Mouse (Mus musculus) thymus, adult 2 months (tissue): ENCODE results near the gene Ccdc182. TPM values are rescaled to one million over a fixed set of nuclear protein-coding genes. Genes with fewer than 3 reads are reported as not detected.

Experiments
- DNase-seq: peaks from one replicate; pipeline ENCODE4 v3.0.0; 2021
- H3K27ac ChIP-seq: fragments of 200-500 bp; 2 replicates; pipeline ENCODE4 v1.5.1; 2012; ENCODE audit warnings: low read length, control low read depth; ENCODE audit not compliant: control insufficient read depth, insufficient read depth
- H3K27me3 ChIP-seq: fragments of 200-500 bp; 2 replicates; pipeline ENCODE4 v1.6.1; 2012; ENCODE audit warnings: mild to moderate bottlenecking, low read length, moderate library complexity, mixed read lengths; ENCODE audit not compliant: control insufficient read depth, insufficient read depth
- H3K36me3 ChIP-seq: fragments of 200-500 bp; 2 replicates; pipeline ENCODE4 v1.6.1; 2012; ENCODE audit warnings: mild to moderate bottlenecking, low read length, moderate library complexity; ENCODE audit not compliant: control insufficient read depth, insufficient read depth
- H3K4me1 ChIP-seq: fragments of 200-500 bp; replicated peaks from 2 replicates; pipeline ENCODE4 v1.6.1; 2012; ENCODE audit warnings: low read length; ENCODE audit not compliant: control insufficient read depth, insufficient read depth
- H3K4me3 ChIP-seq: fragments of 200-500 bp; 2 replicates; pipeline ENCODE4 v1.5.1; 2012; ENCODE audit warnings: mild to moderate bottlenecking, low read length, control low read depth, moderate library complexity; ENCODE audit not compliant: control insufficient read depth, insufficient read depth
- CTCF ChIP-seq: fragments of 200-500 bp; IDR thresholded peaks from 2 replicates; pipeline ENCODE4 v1.5.1; 2012; ENCODE audit warnings: mild to moderate bottlenecking, control low read depth, low read length, moderate library complexity, borderline replicate concordance; ENCODE audit not compliant: control insufficient read depth, poor library complexity, insufficient read depth; ENCODE audit errors: extremely low read depth
- POLR2A ChIP-seq: fragments of 200-500 bp; IDR thresholded peaks from 2 replicates; pipeline ENCODE4 v1.6.1; 2012; ENCODE audit warnings: mild to moderate bottlenecking, low read length, control low read depth, moderate library complexity; ENCODE audit not compliant: control insufficient read depth, poor library complexity, insufficient read depth; ENCODE audit errors: extremely low read depth
- WGBS: fragments of 180-500 bp; shearing (Covaris S2); methylation state at CpG from one replicate; pipeline ENCODE4 v1.1.7; 2018; 5-methylcytosine and 5-hydroxymethylcytosine counted together
- polyA plus RNA-seq: library from polyadenylated mRNA; depleted of rRNA; stranded (reverse); fragments of >200 nt; gene quantifications from 2 replicates; pipeline ENCODE4 v1.2.3, GENCODE M21; 2012

Gene Ccdc182
- polyA plus RNA-seq, 1 experiment: not detected

DNA sequence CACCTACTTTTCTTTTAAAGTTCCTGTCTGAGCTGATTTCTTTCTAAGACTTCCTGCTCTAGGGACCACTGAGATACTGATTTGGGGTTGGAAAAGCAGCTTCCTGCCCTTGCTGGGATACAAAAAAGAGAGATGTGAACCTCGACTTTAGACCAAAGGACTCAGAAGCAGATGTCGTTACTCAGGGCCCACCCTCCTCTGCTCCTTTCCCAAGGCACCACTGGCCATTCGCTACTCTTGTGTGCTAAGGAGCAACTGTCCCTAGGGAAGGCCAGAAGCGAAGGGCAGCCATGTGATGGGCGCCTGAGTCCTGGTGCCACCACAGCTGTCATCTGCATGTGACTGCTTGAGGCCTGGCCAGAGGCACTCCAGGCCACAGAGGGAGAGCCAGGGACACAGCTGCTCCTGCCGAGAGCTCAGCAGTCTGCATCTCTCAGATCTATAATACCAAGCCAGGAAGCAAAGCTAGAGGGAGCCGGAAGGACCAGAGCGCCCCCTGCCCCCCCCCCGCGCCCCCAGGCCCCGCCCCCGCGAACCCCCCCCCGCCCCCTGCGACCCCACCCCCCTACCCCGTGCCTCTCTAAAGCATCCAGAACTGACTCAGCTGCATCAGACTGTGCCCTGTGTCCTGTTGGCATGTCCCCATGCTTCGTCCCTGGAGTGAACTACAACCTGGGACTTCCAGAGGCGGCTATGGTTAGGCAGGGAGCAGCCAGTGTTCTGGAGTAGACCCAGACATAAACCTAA lies 40.9 kb upstream of the Ccdc182 start:
- 35% methylated on average over 18 of the region's 18 CpGs for WGBS
- TF ChIP-seq CTCF (no peak), POLR2A (no peak)
- Histone ChIP-seq H3K4me1 (peaks cover 7% of the 10 kb centered on the region), H3K27me3 (no peaks in the 10 kb centered on the region), H3K4me3 (no peak overlapping the region), H3K27ac (no peak overlapping the region), H3K36me3 (no peaks in the 10 kb centered on the region)
- no peak for DNase-seq

GRCm38 (mm10) chr11:88253514-88254167 lies 40.2 kb upstream of the Ccdc182 start:
- Histone ChIP-seq H3K27ac (no peak overlapping the region), H3K36me3 (no peaks in the 10 kb centered on the region), H3K4me3 (no peak overlapping the region), H3K4me1 (peaks cover 7% of the 10 kb centered on the region), H3K27me3 (no peaks in the 10 kb centered on the region)
- WGBS: 94% methylated on average over 7 of the region's 7 CpGs
- TF ChIP-seq CTCF: no peak
- no peak for TF ChIP-seq POLR2A
- no peak for DNase-seq

GRCm38 (mm10) chr11:88257700-88258099 lies 36.2 kb upstream of the Ccdc182 start:
- TF ChIP-seq POLR2A (no peak), CTCF (no peak)
- H3K4me1 ChIP-seq: peaks cover 3% of the 10 kb centered on the region
- 79% methylated on average over 4 of the region's 4 CpGs for WGBS
- H3K4me3 ChIP-seq: no peak overlapping the region
- H3K36me3 ChIP-seq: no peaks in the 10 kb centered on the region
- no peak overlapping the region for H3K27ac ChIP-seq
- DNase-seq: no peak
- no peaks in the 10 kb centered on the region for H3K27me3 ChIP-seq

- Histone ChIP-seq H3K4me3 (no peak overlapping the region), H3K4me1 (no peaks in the 10 kb centered on the region), H3K27ac (no peak overlapping the region), H3K27me3 (no peaks in the 10 kb centered on the region), H3K36me3 (no peaks in the 10 kb centered on the region)
- WGBS: 89% methylated on average over 4 of the region's 4 CpGs
- DNase-seq: no peak
- no peak for TF ChIP-seq POLR2A
- TF ChIP-seq CTCF: no peak
Observed at GRCm38 (mm10) chr11:88258212-88258611, 35.6 kb upstream of the Ccdc182 start.

DNA sequence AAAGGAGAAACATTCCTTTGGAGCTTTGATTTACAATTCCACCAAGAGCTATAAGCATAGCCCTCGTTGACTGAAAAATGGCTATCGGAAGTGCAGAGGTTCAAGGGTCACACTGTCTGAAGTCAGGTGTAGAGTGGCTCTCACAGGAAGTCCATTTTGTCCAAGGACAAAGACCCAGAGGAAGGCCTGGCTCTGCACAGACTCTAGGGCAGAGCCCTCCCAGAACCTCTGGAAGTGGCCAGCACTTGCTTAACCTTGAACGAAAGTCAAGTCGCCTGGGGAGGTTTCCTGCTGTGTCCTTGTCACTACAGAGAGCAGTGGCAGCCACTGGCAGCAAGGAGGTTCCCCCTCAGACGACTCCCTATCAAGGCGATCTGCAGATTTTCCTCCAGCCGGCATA lies 33.4 kb upstream of the Ccdc182 start:
- WGBS: 89% methylated on average over 7 of the region's 7 CpGs
- H3K4me3 ChIP-seq: no peak overlapping the region
- H3K36me3 ChIP-seq: no peaks in the 10 kb centered on the region
- TF ChIP-seq CTCF (no peak), POLR2A (no peak)
- no peaks in the 10 kb centered on the region for H3K27me3 ChIP-seq
- no peak overlapping the region for H3K27ac ChIP-seq
- no peaks in the 10 kb centered on the region for H3K4me1 ChIP-seq
- no peak for DNase-seq

DNA sequence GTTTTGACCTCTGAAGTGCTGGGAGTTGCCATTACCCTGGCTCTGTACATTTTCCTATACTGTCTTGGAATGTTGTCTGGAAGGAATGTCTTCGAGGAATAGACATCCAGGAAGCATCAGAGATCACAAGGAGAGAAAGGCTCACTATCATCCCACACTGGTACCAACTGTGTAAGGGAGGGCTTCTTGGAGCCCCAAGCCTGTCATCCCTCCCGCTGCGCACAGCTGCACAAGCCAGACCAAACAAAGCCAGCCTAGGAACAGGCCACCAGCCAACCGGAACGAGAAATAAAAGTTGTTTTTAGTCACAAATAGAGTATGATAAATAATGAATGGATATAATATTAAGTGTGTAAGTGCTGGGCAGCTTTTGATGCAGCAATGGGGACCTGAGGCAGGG lies 29.0 kb upstream of the Ccdc182 start:
- no peak overlapping the region for H3K4me3 ChIP-seq
- no peaks in the 10 kb centered on the region for H3K36me3 ChIP-seq
- no peak overlapping the region for H3K27ac ChIP-seq
- TF ChIP-seq CTCF (no peak), POLR2A (no peak)
- H3K4me1 ChIP-seq: no peaks in the 10 kb centered on the region
- WGBS: 93% methylated on average over 5 of the region's 5 CpGs
- no peak for DNase-seq
- H3K27me3 ChIP-seq: no peaks in the 10 kb centered on the region
